Mouse (Mus musculus) left cerebral cortex, adult 18-20 months (tissue): ENCODE measurements around the gene Fam205a1. TPM values are rescaled to one million over a fixed set of nuclear protein-coding genes. Genes with fewer than 3 reads are reported as not detected.

Experiments
- total RNA-seq, 2 experiments: library from RNA; stranded (reverse); gene quantifications; 2 replicates each; pipeline ENCODE4 v1.2.3; 2021

Gene Fam205a1
- total RNA-seq, 2 experiments from 2014 or later, result 0.12 to 0.19 TPM

Other genes with a start within 250 kb of the Fam205a1 start
- gene Gm10591, start 241.7 kb downstream of the Fam205a1 start, total RNA-seq, result not detected
- 10 to 100 TPM; 13.1 to 14.1 TPM for gene Gm2564, start 224.2 kb downstream of the Fam205a1 start, total RNA-seq
- 1 to 10 TPM; 4.6 to 9.6 TPM for gene Ccl27b, start 198.6 kb downstream of the Fam205a1 start, total RNA-seq
- not detected for gene Il11ra2, start 192.0 kb downstream of the Fam205a1 start, total RNA-seq
- 1 to 10 TPM; 1.3 to 2.4 TPM for gene 4930578G10Rik, start 118.3 kb downstream of the Fam205a1 start, total RNA-seq
- 1 to 10 TPM; 1.1 to 1.6 TPM for gene Ccl19, start 97.3 kb downstream of the Fam205a1 start, total RNA-seq
- gene Ccl21a, start 79.9 kb downstream of the Fam205a1 start, total RNA-seq, result not detected
- gene Gm12394, start 2.9 kb upstream of the Fam205a1 start, total RNA-seq, result 1 to 10 TPM; 1.9 to 2.2 TPM
- 1 to 10 TPM in 1 of 2 experiments, under 1 TPM in 1; 0.44 to 1.4 TPM for gene Fam205c, start 20.3 kb upstream of the Fam205a1 start, total RNA-seq
- 100 to 1,000 TPM; 366 to 369 TPM for gene Phf24, start 62.8 kb upstream of the Fam205a1 start, total RNA-seq
- 100 to 1,000 TPM; 262 to 268 TPM for gene Dnajb5, start 95.9 kb upstream of the Fam205a1 start, total RNA-seq
- gene 1700022I11Rik, start 115.7 kb upstream of the Fam205a1 start, total RNA-seq, result not detected
- gene Vcp, start 146.6 kb upstream of the Fam205a1 start, total RNA-seq, result 100 to 1,000 TPM; 180 to 185 TPM
- 10 to 100 TPM; 10.3 to 11.6 TPM for gene Fancg, start 156.6 kb upstream of the Fam205a1 start, total RNA-seq
- 10 to 100 TPM; 24.1 to 25.4 TPM for gene Pigo, start 171.9 kb upstream of the Fam205a1 start, total RNA-seq
- gene Stoml2, start 177.8 kb upstream of the Fam205a1 start, total RNA-seq, result 100 to 1,000 TPM; 104 to 113 TPM
- gene Fam214b, start 192.3 kb upstream of the Fam205a1 start, total RNA-seq, result 10 to 100 TPM; 33.0 to 34.3 TPM
- gene Unc13b, start 205.1 kb upstream of the Fam205a1 start, total RNA-seq, result 10 to 100 TPM; 52.3 to 58.3 TPM